Mouse (Mus musculus): ENCODE results near the gene Olfr384. TPM values are rescaled to one million over a fixed set of nuclear protein-coding genes. Genes with fewer than 3 reads are reported as not detected.
"Not testable (repeated sequence)": the region's sequence is repeated elsewhere in the genome, so short reads cannot be mapped to it uniquely, and the experiment has no call there.

Olfr384 gene
- total RNA-seq (2015) (not detected in 2 replicates), total RNA-seq (2017) (not detected in 2 replicates)

DNA sequence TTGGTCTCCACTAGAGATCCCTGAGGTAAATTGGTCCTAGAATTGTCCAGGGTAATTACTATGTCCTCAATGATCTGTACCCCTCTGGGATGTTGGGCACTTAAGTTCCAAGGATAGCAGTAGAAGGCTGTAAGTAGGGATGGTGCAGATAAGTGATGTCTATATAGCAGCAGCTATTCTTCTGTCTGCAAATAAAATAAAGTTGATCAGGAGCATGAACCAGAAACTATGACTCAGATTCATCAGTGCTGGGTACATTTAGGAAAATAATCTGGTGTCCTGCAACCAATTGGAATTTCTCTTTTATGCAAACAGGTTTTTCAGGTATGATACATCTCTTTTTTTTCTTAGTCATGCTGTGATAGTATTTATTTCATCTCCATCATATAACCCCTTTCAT, at the start of gene Olfr384:
Gene Olfr384 (plus strand): TSS at position 301 of the 400 bp plus-strand sequence.
- no peak for ATAC-seq (replicated peaks; ENCODE audit: poor library complexity)

DNA sequence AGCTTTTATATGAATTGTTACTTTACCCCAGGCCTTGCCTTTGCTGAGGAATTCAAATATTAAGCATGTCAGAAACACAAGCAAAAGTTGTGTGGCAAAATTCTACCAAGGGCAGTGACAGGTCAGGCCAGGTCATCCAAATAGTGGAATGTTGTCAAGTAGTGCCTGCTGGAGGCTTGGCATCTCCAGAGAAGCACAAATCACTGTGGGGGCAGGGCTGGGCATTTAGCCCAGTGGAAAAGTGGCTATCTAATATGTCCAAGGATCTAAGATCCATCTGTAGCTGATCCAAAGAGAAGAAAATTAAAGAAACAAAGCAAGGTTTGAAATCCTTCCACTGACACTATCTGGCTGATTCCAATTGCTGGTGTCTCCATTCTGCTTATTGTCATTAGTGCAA, 18.5 kb upstream of the Olfr384 start:
- no peak for ATAC-seq (replicated peaks; ENCODE audit: poor library complexity)

DNA sequence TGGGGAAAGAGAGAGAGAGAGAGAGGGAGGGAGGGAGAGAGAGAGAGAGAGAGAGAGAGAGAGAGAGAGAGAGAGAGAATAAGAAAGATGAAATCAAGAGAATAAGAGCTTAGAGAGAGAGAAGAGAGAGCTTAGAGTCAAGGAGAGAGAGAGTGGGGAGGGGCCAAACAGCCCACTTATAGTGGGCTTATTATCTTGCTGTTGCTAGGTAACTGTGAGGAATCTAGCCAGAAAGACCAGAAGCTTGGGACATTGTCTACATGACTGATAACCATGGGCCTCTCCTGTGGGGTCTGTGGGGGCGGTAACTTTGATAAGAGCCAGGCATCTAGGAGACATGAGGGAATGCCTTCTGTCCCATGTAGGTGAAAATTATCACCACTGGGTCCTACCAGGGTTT, 15.2 kb upstream of the Olfr384 start:
- ATAC-seq (replicated peaks; ENCODE audit: poor library complexity), result not testable (repeated sequence)

DNA sequence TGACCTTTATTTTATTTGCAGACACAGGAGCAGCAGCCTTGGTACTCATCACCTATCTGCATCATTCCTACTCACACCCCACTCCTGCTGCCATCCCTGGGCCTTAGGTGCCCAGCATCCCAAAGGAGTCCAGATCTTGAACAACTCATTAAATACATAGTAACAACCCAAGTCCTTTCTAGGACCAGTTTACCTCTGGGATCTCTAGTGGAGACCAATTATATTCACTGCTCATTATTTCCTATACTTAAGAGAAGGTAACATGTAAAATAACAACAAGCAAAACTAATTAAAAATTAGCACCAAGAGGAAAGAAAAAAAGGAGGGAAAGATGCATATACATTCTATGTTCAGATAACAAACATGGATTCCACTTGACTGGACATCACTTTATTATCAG, 5.5 kb upstream of the Olfr384 start, which contains the start of gene Olfr385:
Gene Olfr385 (minus strand): TSS at position 101 of the 400 bp plus-strand sequence.
- ATAC-seq (replicated peaks; ENCODE audit: poor library complexity), result no peak

Other genes starting within 250 kb of the Olfr384 start
- gene Olfr20, start 247.8 kb upstream of the Olfr384 start, total RNA-seq (2015), result not detected in 2 replicates
- not detected in 2 replicates for gene Olfr20, start 247.8 kb upstream of the Olfr384 start, total RNA-seq (2017)
- gene Olfr376, start 227.3 kb upstream of the Olfr384 start, total RNA-seq (2015), result not detected in 2 replicates
- gene Olfr376, start 227.3 kb upstream of the Olfr384 start, total RNA-seq (2017), result not detected in 2 replicates
- gene Olfr1, start 199.0 kb upstream of the Olfr384 start, total RNA-seq (2015), result not detected in 2 replicates
- gene Olfr1, start 199.0 kb upstream of the Olfr384 start, total RNA-seq (2017), result not detected in 2 replicates
- not detected in 2 replicates for gene Olfr378, start 170.1 kb upstream of the Olfr384 start, total RNA-seq (2015)
- gene Olfr378, start 170.1 kb upstream of the Olfr384 start, total RNA-seq (2017), result not detected in 2 replicates
- not detected in 2 replicates for gene Olfr380, start 141.1 kb upstream of the Olfr384 start, total RNA-seq (2015)
- gene Olfr380, start 141.1 kb upstream of the Olfr384 start, total RNA-seq (2017), result not detected in 2 replicates
- not detected in 2 replicates for gene Olfr381, start 107.0 kb upstream of the Olfr384 start, total RNA-seq (2015)
- not detected in 2 replicates for gene Olfr381, start 107.0 kb upstream of the Olfr384 start, total RNA-seq (2017)
- gene Olfr382, start 81.4 kb upstream of the Olfr384 start, total RNA-seq (2015), result not detected in 2 replicates
- not detected in 2 replicates for gene Olfr382, start 81.4 kb upstream of the Olfr384 start, total RNA-seq (2017)
- not detected in 2 replicates for gene Olfr385, start 5.6 kb upstream of the Olfr384 start, total RNA-seq (2015)
- gene Olfr385, start 5.6 kb upstream of the Olfr384 start, total RNA-seq (2017), result not detected in 2 replicates
- gene Zfp735, start 90.2 kb downstream of the Olfr384 start, total RNA-seq (2015), result not detected in 2 replicates
- gene Zfp735, start 90.2 kb downstream of the Olfr384 start, total RNA-seq (2017), result not detected in 2 replicates
- gene Olfr389, start 182.1 kb downstream of the Olfr384 start, total RNA-seq (2015), result not detected in 2 replicates
- gene Olfr389, start 182.1 kb downstream of the Olfr384 start, total RNA-seq (2017), result not detected in 2 replicates
- gene Olfr390, start 184.4 kb downstream of the Olfr384 start, total RNA-seq (2015), result not detected in 2 replicates
- gene Olfr390, start 184.4 kb downstream of the Olfr384 start, total RNA-seq (2017), result not detected in 2 replicates
- gene Olfr391-ps, start 204.5 kb downstream of the Olfr384 start, total RNA-seq (2015), result not detected in 2 replicates
- not detected in 2 replicates for gene Olfr391-ps, start 204.5 kb downstream of the Olfr384 start, total RNA-seq (2017)
- gene Olfr392, start 218.5 kb downstream of the Olfr384 start, total RNA-seq (2015), result not detected in 2 replicates
- gene Olfr392, start 218.5 kb downstream of the Olfr384 start, total RNA-seq (2017), result not detected in 2 replicates